Mouse (Mus musculus) right cerebral cortex, postnatal 4 days (tissue): ENCODE measurements around the gene Lemd2.
A peak's percentile ranks its signal among the peaks of the same experiment; 100 is the strongest.

ENCODE experiments used
- DNase-seq: peaks from one replicate; pipeline ENCODE4 v3.0.0-alpha.2; 2022

Lemd2 gene

DNA sequence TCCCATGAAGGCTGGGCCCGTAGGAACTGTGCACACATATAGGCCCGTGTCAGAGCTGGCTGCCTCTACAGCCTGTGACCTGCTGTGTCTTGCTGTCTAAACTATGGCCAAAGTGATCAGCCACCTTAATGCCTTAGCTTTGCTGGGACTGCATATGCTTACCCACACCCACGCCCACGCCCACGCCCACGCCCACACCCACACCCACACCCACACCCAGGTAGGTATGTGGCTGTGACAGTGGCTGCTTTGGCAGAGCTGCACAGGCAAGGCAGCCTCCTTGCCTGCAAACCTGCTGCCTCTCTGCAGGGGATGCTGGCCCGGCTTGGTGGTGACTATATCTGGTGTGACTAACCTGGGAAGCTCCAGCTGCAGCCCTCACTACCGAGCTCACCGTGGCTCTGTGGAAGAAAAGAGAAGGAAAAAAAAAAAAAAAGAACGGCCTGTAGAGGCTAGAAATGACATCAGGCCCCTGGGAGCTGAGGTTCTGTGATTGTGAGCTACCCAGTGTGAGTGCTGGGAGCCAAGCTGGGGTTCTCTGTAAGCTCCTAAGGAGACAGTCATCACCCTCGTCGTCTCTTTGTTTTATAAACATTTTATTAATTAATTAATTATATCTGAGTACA lies 20.5 kb downstream of the Lemd2 start:
- no peak for DNase-seq

DNA sequence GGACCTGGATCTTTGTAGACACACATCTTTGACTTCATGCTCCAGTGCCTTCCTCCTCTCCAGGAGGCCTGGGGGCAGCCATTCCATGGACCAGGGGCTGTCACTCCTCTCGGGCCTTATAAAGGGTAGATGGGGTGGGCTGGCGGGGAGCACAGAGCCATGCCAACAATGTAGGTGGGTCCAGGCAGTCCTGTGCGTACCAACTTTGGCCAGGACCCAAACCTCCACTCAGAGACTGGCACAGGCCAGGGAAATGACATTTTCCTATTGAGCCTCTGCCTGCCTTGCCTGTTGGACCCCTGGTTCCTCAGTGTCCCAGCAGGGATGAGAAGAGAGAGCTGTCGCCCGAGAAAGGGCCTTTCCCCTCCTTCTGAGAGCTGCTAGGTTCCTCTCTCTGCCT lies 21.9 kb downstream of the Lemd2 start:
- no peak for DNase-seq

DNA sequence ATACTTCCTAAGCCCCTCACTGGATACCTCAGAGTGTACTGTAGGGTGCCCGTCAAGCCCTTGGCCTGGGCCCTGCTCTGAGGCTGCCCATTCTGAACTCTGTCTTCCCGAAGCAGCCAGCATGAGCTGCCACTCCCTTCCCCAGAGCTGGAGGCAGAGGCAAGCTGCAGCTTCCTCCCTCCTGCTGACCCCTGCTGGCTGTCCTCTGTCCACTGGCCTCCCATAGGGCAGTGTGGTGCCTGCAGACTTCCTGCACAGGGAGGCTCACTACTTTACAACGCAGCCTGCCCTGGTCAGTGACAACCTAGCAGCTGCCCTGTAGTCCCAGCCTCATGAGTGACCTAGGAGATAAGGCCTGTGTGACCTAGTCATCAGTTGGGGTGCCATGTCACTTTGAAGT lies 22.6 kb downstream of the Lemd2 start:
- no peak for DNase-seq

DNA sequence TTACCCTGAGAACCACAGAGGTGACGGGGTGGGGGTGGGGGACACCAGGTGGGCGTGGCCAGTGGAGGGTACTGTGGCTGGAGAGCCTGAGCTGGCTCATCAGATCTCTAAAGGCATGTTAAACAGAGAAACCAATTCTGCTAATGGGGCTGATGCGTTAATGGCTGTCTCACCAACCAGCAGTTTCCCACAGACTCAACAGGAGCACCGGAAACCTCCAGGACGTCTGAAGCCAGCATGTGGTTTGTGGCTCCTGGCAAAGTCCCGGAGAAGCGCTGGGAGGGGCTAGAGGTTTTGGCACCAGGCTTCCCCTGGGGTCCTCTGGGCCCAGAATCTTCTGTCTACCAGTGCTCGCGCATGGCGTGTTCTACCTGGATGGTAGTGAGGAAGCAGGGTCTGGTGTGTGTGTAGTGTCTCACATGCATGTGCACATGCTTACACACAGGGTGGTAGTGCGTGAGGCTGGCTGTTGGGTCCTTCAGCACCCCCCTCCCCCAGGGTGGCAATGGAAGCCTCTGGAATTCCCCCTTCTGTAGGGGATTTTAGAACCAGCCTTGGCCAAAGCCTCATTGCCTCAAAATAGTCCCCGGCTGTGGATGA lies 24.5 kb downstream of the Lemd2 start:
- no peak for DNase-seq

DNA sequence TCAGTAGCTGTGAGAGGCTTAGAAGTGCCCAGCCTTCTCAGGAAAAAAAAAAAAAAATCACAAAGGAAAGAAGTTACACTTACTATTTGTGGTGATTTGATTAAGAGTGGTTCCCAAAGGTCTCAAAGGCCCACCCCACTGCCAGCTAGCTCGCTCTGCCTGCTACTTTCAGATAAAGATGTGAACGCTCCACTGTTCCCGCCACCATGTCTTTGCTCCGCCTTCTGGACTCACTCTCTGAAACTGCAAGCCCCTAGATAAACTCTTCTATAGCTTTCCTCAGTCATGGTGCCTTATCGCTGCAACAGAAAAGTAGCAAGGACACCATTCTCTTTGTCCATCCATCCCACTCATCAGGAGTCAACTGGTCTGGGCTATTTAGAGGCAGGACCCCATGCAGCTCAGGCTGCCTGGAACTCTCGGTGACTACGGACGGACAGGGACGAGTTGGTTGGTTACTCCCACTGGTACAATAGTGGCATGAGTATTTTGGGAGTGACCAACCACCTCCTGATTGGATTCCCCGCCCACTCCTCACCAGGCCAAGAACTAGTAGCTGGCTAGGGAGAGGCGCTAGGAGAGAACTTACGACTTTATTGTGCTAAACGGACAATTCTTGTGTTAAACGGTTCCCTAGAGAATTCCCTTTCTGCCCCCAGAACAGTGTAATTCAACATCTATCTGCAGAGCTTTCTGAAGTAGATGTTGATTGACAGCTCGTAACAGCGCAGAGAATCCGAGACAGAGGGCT lies 25.7 kb downstream of the Lemd2 start:
- DNase-seq: no peak

DNA sequence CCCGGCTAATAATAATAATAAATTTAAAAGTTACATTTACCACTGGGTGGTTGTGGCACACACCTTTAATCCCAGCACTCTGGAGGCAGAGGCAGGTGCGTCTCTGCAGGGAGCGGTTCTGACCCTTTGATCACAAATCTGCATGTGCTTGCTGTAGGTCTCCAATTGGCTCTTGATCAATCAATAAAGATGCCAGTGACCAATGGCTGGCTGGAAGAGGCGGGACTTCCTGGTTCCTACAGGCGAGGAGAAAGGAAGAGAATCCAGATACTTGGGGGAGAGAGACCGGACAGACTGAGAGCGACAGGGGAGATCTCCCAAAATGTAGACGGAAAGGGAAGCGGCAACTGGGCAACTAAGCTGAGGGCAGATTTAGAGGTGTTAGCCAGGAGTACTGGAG lies 26.2 kb downstream of the Lemd2 start:
- no peak for DNase-seq

DNA sequence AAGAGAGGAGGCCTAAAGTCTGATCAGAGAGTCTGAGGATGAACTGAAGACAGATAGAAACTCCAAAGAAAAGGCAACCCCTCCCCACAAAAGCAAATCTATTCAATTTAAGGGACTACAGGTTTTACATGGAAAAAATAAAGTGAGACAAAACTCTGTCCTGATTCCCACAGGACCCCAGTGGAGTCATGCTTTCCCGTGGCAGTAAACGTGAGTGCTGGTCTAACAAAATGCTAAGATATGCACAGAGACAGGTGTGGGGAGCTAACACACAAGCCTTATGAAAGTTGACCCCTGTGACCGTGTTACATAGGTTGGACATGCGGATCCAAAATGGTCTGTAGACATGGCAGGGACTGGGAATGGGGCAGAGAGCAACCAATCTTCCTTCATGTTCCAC lies 27.5 kb downstream of the Lemd2 start:
- DNase-seq: no peak

DNA sequence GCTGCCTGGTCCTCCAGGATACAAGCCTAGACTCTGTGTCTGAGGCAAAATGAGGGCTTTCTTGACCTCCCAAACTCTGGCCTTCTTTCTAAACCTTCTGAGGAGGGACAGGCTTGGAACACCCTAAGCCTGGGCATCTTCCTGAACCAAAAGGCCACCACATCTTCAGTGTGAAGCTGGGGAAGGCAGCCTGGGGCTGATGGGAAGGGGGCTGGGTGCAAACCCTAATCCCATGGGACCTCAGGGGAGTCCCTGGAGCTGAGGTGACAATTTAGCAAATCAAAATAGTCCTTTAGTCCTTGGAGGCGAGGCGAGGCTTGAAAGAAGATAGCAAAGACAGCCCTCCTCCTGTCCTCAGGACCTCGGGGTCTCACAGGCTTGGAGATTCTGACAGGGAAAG lies 28.0 kb downstream of the Lemd2 start:
- no peak for DNase-seq

DNA sequence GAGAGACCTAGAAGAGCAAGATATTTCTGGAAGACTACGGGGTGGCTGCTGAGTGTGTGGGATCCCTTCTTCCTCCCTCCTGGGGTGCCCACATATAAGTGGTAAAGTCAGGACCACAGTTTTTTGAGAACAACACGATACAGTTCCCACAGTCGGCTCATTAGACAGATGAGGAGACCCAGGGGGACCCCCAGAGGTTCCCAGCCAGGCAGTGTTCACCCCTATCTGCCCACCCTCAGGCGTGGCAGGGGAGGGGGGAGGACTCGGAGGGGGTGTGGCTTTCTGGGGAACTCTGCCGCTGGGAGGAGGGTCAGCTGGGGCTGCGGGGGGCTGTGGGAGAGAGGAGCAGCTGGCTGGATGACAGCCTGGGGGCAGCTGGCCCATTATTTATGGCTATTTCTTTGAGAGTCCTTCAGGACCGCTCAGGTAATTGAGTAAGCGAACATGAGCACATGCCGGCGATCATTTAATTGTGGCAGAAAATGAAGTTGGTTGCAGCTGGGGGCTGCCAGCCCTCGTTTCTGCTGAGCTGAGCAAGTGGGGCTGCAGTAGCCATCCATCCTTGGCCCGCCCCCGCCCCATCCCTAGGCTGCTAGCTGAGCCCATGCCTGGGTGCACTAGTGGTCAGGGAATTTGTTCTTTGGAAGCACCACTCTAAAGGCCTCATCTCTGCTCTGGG lies 28.9 kb downstream of the Lemd2 start:
- no peak for DNase-seq

DNA sequence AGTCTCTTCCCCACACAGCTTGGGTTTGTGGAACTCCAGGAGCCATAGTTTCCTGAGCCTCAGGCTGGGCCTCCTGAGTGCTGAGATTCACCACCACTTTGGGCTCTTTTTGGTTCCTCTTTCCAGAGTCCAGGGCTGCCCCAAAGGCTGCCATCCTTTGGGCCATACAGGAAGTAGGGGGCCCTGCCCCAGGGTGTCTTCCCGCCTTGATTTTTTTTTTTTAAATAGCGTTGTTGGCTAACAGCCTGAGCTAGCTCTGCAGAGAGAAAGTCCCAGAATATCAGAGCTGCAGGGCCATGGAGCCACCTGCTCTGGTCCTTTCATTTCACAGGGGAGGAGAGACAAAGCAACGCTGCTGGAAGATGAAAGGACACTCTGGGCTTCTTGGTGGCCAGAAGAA lies 30.6 kb downstream of the Lemd2 start:
- DNase-seq: no peak

DNA sequence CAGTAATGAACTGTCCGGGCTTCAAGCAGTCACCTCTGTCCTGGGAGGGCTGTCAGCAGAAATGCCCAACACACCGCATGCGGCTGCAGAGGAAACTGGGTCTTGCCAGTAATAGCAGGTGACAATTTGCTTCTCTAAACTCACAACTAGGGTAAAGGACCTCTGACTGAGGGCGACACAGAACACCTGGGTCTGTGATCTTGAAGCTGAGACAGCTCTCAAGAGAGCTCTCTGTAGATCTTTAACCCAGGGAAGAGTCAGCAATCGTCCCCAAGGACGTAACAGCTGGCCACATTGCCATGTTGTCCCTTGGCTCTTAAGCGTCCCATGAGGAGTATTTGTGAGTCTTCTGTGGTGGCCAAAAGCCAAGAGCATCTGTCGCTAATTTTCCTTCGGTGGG lies 31.8 kb downstream of the Lemd2 start:
- DNase-seq: no peak

DNA sequence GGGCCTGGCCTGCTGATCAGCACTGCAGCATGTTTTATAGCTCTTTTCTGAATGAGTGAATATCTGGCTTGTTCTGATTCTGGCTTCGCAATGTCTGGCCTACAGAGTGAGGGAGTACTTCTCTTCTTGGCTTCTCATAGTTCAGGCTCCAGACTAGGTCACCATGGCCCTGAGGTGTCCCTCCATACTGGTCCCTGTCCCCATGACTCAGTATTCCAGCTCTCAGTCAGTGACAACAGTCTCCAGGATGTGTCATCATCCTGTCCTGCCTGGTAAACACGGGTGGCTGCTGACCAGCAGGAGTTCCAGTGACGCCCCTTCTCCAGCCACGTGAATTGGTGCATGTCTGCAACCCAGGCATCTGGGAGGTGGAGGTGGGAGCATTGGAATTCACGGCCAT lies 33.1 kb downstream of the Lemd2 start:
- no peak for DNase-seq

DNA sequence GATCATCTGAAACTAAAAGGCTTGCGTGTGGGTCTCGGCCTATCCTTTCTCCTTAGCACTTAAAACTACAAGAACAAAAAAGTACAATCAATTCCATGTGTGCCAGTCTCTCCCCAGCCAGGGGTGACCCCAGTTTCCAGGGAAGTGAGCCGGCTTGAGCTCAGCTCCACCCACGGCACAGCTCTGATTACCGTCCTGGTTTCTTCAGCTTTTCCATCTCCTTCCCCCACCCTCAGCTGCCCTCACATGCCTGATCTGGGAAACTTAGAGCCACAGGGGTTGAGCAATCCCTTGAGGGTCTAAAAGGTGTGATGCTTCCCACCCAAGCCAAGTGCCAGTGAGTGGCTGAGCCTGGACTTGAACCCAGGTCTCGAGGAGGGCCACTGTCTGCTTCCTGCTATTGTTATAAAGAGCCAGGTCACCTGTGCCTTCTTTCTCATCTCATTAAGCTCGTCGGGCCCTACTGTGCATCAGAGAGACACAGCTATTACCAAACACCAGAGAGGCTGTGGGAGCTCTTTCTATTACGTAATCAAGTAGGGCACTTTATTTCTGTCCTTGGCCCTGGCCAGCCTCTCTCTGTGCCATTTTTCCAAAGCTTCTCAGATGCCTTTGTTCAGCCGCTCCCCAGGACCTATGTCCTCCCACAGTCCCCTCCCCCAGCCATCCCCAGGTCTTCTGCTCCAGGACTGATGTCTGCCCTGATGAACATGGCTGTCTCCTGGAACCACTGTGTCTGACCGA lies 34.1 kb downstream of the Lemd2 start:
- DNase-seq: no peak

DNA sequence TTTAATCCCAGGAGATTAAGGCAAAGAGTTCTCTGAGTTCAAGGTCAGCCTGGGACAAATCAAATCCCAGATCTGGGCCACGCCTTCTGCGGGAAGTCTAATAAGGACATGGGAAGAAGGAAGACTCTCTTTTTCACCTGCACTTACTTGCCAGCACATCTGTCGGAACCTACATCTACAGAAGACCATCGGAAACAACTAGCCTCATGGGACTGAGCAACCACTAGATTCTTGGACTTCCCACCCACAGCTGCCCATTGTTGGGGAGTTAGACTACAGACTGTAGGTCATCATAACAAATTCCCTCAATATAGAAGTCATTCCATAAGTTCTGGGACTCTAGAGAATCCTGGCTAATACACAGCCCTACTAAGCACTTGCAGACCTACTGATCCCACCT lies 35.7 kb downstream of the Lemd2 start:
- no peak for DNase-seq

DNA sequence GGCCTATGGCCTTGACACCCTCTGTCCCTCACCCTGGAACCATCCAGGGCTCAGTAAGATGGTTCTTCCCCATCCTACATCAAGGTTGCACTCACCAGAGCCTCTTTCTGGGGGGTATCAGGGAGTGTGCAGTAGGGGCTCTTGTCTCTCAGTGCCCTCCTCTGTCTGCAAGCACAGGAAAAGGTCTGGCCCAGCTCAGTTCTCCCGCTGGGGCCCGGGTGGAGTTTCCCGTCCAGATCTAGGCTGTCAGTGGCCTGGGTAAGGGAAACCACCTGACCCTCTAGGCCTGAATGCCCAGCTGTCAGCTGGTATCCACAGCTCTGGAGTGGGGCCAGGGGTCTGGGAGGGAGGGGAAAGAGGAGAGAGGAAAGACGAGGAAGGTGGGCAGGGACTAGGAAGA lies 36.7 kb downstream of the Lemd2 start, which contains the start of gene Ip6k3:
TSS of gene Ip6k3 (minus strand) at position 251 of the 400 bp plus-strand sequence.
- DNase-seq: no peak

DNA sequence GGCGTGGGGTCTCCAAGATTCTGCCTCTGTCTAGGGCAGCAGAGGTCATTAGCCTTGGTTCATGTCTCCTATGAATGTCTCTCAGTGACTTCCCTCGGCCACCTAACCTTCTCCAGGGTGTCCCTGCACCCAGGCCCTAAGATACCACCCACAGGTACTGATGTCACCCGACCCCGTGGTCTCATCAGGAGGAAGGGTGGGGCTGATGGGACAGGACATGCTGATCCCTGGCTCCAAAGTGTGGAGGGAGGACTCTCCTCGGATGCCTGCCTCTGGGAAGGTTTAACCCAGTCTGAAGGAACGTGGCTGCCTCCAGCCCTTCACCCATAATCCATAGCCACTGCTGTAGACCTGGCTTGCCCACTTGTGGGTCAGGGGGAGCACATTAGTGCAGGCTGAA lies 37.4 kb downstream of the Lemd2 start:
- DNase-seq: no peak

DNA sequence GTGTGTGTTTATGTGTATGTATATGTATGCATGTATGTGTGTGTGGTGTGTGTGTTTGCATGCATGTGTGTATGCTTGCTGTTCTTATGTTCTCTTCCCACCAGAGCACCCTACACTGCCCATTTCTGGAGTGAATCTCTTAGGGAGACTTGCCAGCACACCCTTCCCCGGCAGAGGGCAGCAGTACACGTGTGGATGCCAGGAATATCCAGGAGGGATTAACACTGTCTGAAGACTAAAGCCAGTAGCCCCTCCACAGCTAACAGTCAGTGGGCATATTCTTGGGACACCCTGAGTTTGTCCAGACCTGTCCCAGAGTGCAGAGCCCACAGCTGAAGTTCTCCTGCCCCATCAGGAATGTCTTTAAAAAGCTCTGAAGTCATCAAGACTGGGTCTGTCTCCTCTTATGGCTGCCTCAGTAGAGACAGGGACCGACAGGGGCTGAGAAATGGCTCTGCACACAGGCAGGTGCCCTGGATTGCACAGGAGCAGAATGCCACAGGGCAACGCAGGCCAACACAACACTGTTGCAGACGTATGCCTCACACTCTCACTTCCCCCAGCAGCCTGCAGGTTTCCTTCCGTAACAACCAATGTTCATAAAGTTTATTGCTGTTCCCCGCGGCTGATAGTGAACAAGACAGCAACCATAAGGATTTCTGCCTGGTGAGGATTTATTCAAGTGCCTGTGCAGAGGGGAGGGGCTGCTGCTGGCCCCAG lies 39.1 kb downstream of the Lemd2 start:
- DNase-seq: peak; percentile 72

DNA sequence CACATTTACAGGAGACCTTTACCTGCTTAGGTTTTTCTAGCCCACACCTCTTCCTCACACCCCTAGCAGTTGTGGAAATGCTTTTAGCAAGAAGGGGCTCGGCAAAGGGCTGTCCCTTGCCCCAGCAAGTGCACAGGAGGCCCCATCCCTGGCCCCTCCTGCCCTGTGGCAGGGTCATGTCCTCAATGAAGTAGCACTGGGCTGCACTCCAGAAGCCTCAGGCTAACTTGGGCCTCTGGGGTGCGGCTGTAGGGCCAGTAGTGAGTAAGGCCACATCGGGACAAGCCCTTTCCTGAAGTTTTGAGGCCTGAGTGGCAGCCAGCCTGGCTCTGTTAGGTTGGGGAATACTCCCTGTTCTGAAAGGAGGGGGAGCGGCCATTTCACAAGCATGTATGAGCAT lies 43.4 kb downstream of the Lemd2 start:
- no peak for DNase-seq

DNA sequence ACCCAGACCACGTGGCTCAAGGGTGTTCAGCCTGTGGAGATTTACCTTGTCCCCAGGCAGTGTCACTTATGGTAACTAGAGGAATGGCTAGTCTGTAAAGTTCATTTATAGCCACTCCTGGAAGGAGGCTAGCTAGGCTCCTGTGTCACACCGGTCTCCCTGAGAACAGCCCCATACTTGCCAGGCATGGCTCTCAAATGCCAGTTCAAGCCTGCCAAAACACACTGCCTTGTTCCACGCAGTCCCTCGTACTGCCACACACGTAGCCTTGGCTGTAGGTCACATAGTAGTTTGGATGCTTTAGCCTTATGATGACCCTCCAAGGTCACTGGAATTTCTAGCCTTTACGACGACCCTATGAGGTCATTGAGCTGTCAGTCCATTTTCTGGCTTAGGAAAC lies 45.1 kb downstream of the Lemd2 start:
- no peak for DNase-seq

DNA sequence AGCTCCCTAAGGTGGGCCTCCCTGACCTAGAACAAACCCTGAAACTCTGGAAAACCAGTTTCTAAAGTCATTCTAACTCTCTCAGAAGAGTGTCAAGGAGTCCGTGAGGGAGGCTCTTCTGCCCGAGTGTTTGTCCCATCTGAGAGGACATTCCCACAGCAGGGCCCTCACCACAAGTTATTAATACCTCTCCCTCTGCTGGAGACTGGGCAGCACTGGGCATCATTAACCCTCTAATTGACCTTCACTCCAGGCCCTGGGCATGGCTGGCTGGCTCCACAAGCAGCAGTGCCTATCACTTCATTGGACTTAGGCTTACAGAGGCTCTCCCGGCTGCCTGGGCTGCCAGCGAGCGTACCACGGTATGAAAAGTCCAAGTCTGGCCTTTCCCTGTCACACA lies 45.8 kb downstream of the Lemd2 start:
- DNase-seq: no peak

DNA sequence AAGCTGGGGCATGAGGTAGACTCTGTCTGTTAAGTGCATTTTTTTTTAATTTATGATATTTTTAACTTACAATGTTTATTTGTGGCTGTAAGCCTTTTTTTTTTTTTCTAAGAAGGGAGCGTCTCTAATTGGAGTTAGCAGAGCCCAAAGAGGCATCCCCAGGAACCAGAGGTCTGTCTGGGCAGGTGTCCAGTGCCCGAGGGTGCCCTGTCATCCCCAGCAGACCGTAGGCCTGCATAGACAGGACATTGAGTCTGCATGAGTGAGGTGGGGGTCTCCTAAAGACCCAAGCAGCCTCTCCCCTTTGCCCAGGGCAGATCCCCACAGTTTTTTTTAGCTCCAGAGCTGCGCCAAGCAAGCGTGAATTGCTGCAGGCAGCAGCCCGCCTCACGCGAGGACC lies 48.5 kb downstream of the Lemd2 start:
- no peak for DNase-seq

DNA sequence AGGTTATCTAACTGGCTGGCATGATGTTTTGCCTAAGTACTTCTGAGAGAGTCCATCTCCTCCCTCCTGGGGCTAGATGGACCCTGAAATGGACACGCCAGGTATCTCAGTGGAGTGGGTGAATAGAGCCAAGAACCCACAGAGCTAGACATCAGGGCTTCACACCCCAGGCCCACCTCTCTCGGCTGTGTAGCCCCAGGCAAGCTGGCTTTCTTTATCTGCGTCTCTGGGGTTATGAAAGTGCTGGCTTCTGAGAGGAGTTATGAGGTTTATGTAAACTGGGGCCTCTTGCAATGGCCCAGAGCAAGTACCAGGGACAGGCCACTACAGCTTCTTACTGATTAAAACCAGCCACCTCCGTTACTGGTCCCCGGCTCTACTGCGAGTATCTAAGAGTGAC lies 49.4 kb downstream of the Lemd2 start:
- no peak for DNase-seq

DNA sequence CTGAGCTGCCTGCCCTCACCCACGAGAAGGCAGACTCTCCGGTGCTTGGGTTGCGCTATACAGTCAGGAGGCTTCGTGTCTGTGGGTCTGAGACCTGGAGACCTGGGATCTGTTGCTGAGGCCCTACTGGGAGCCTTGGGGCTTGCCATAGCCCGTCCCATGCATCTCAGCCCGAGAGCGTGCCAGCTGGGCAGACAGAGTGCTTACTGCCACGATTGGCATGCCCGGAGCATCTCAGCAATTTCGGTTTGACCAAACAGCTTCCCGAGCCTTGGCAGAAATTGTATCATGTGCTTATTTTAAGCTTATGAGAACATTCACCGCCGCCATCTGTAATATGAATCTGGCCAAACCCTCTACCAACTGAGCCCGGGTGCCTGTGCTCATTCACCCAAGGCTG lies 50.0 kb downstream of the Lemd2 start:
- DNase-seq: no peak
